Mouse (Mus musculus): ENCODE measurements around the gene Adar.
"Not testable (repeated sequence)": the region's sequence is repeated elsewhere in the genome, so short reads cannot be mapped to it uniquely, and the experiment has no call there.

Gene Adar

DNA sequence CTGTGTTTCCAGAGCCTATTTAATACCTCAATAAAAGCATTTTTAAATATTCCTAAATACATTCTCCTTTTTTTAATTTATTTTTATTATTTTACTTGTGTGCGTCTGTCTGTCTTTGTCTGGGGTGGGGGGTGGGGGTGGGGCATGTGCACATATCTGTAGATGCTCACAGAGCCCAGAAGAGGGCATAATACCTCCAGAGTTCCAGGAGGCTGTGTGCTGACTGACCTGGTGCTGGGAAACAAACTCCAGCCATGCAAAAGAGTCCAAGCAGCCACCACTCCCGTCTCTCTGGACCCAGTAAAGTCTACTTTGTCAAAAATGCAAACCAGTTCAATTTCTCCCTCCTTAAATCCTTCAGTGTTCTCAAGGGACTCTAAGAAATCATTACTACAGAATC, 79.8 kb downstream of the Adar start:
- no peak for DNase-seq (ENCODE audit: low spot score in 2 of 2)

DNA sequence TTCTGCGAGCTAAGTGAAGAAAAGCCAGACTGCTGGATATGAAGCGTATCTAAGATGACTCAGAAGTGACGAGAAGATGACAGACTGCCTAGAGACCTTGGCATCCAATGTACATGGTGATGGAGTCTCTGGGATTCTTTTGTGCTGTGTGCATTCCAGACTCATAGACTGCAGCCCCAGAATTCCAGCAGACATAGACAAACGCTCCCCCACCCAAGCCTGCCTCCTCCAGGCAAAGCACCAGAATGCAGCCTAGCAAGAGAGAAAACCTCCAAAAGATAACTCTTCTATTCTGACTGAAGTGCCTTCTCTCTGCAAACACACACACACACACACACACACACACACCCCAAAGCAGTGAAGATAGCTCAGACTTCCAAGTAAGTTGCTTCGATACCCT, 80.9 kb downstream of the Adar start:
- DNase-seq (ENCODE audit: low spot score in 2 of 2): no peak

DNA sequence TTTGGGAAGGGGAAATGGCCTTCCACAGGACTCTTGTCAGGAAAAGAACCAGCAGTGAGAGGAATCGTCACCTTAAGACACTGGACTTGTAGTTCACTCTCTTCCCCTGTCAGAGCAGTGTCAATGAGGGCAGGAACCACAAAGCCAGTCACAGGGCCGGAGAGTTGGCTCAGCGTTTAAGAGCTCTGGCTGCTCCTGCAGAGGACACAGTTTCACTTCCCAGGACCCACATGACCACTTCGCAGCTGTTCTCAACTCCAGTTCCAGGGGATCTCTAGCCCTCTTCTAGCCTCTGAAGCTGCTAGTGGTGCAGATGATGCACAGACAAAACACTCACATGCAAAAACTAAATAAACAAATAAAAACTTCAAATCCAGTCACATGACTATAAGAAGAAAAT, 81.5 kb downstream of the Adar start:
- no peak for DNase-seq (ENCODE audit: low spot score in 2 of 2)

DNA sequence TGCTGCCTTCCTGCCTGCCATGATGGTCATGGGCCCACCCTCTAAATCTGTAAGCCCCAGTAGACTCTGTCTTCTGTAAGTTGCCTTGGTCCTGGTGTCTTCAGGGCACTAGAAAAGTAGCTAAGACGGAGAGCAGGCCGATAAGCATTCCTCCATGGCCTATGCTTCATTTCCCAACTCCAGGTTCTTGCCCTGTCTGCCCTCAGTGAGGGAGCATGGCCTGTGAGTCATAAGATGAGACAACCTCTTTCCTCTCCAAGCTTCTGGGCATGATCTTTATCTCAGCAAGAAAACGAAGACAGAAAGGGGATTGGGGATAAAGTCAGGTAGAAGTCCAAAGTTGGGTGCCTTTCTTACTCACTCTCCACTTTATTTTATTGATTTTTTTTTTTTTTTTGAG, 83.7 kb downstream of the Adar start:
- no peak for DNase-seq (ENCODE audit: low spot score in 2 of 2)

DNA sequence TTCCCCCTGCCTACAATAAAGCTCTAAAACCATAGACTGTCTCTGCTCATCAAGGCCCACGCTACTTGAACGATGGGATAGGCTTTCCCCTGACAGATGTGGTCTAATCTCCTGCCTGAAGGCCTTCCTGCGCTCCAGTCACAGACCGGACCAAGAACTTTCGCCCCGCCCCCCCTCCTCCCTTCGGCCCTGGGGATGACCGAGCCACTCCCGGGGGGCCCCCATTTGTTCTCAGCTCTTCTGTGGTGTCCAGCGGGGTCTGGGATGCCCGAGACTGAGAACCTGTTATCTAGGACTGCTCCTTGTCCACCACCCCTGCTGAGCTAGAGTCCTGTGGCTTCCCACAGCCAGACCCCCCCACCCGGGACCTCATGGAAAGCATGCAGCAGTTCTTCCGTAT, 84.7 kb downstream of the Adar start:
- DNase-seq (ENCODE audit: low spot score in 2 of 2): no peak

GRCm38 (mm10) chr3:89800078-89800477, 85.3 kb downstream of the Adar start:
- not testable (repeated sequence) for DNase-seq (ENCODE audit: low spot score in 2 of 2)

- no peak for DNase-seq (ENCODE audit: low spot score in 2 of 2)
These were observed 86.1 kb downstream of the Adar start for GRCm38 (mm10) chr3:89800774-89801506.

GRCm38 (mm10) chr3:89801507-89801847, 86.7 kb downstream of the Adar start:
- no peak for DNase-seq (ENCODE audit: low spot score in 2 of 2)

DNA sequence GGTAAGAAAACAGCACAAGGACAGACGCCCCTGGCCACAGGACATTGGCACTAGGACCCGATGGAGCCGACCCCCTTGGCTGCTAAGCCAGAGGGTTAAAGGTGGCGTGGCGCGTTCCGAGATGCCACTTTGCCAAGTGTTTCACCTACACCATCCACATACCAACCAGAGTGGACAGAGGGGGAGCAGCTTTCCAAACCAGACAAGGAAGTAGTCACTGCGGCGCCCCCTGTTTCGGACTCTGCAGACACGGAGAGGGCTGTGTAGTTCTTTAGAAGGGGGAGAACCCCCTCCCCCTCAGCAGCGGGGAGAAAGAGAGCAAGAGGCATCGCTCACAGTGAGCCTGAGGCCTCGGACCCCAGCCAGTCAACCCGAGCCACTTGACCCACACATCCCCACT, 88.1 kb downstream of the Adar start:
- no peak for DNase-seq (ENCODE audit: low spot score in 2 of 2)
